Mouse (Mus musculus): Measurements from ENCODE around the gene Lrrn4. TPM values are rescaled to one million over a fixed set of nuclear protein-coding genes. Genes with fewer than 3 reads are reported as not detected.

Lrrn4 gene
- total and polyA plus RNA-seq, 2 experiments from 2014 or later: 0.70 to 1.3 TPM

DNA sequence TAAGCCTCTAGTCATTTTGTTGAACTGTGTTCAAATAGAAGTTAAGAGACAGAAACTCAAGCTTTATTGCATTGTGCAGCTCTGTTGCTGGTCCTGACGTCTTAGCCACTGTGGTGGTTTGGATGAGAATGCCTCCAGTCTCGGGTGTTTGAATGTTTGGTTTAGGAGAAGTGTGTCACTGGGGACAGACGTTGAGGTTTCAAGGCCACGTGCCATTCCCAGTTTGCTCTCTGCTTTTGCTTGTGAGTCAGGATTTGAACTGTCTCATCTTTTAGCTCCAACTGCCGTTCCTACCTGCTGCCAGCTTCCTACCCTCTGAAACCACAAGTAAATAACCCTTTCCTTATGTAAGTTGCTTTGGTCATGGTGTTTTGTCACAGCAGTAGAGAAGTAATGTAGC lies 13.2 kb downstream of the Lrrn4 start:
- Histone ChIP-seq H3K4me1 (ENCODE audit: insufficient read depth, low read length) (no peaks in the 10 kb centered on the region), H3K4me3 (ENCODE audit: low read depth, low read length) (no peak overlapping the region), H3K4me2 (ENCODE audit: low read depth, low read length, poor library complexity, severe bottlenecking) (no peak overlapping the region), H3K36me3 (ENCODE audit: insufficient read depth, low read length) (peaks cover 20% of the 10 kb centered on the region; the same call in 1 of the 2 replicates), H3K9me3 (ENCODE audit: low read length) (no peaks in the 10 kb centered on the region), H3K9ac (replicated peaks; ENCODE audit: low read length, poor library complexity, severe bottlenecking) (no peak overlapping the region), H3K27me3 (ENCODE audit: insufficient read depth, low read length) (no peaks in the 10 kb centered on the region), H3K27ac (ENCODE audit: low read depth, low read length) (no peak overlapping the region)
- WGBS: 82% methylated on average over 5 of the region's 5 CpGs
- ATAC-seq (ENCODE audit: low FRiP score) (no peak), DNase-seq (ENCODE audit: low spot score) (no peak)
- TF ChIP-seq CTCF (IDR thresholded peaks at IDR 0.05): no peak

DNA sequence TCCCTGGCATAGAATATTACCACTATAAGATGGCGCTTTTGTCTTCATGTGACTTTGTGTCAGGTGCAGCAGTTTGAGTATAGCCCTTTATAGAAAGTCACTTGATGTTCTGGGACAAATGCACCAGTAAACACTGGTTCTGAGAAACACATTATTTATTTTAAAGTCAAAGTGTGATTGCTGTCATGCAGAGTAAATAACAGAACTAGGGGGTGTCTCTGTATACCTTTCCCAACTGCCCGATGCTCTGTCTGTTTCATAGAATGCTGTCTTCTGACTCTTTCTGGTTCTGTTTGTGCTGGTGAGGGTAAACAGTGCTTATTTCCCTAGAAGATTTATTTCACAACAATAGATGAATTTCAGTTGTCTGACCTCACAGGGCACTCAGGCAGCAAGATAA lies 17.4 kb downstream of the Lrrn4 start:
- Histone ChIP-seq H3K9me3 (ENCODE audit: low read length) (no peaks in the 10 kb centered on the region), H3K4me1 (ENCODE audit: insufficient read depth, low read length) (no peaks in the 10 kb centered on the region), H3K27me3 (ENCODE audit: insufficient read depth, low read length) (no peaks in the 10 kb centered on the region), H3K4me2 (ENCODE audit: low read depth, low read length, poor library complexity, severe bottlenecking) (no peak overlapping the region), H3K36me3 (ENCODE audit: insufficient read depth, low read length) (peaks cover 20% of the 10 kb centered on the region; the same call in 1 of the 2 replicates), H3K27ac (ENCODE audit: low read depth, low read length) (no peak overlapping the region), H3K9ac (replicated peaks; ENCODE audit: low read length, poor library complexity, severe bottlenecking) (no peak overlapping the region), H3K4me3 (ENCODE audit: low read depth, low read length) (no peak overlapping the region)
- ATAC-seq (ENCODE audit: low FRiP score) (no peak), DNase-seq (ENCODE audit: low spot score) (no peak)
- no peak for TF ChIP-seq CTCF (IDR thresholded peaks at IDR 0.05)
- WGBS: 93% methylated on average over 2 of the region's 2 CpGs

DNA sequence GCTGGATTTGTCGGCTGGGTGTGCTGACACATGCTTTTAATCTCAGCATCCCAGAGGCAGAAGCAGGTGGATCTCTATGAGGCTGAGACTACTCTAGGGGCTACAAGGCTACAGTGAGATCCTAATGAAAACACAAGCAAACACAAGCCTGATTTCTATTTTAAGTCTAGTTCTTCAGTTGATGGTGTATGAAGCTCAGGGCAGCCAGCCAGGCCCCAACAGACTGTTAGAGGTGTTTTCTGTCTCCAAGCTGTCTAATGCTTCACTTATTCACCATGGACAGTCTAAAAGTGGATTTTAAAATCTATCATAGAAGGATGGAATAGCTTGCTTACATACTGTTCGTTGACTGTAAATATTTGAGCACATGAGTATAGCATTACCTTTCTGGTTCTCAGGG lies 19.2 kb downstream of the Lrrn4 start:
- Histone ChIP-seq H3K27me3 (ENCODE audit: insufficient read depth, low read length) (no peaks in the 10 kb centered on the region), H3K4me3 (ENCODE audit: low read depth, low read length) (no peak overlapping the region), H3K27ac (ENCODE audit: low read depth, low read length) (no peak overlapping the region), H3K9me3 (ENCODE audit: low read length) (no peaks in the 10 kb centered on the region), H3K4me2 (ENCODE audit: low read depth, low read length, poor library complexity, severe bottlenecking) (no peak overlapping the region), H3K36me3 (ENCODE audit: insufficient read depth, low read length) (peaks cover 14% of the 10 kb centered on the region; the same call in 1 of the 2 replicates), H3K4me1 (ENCODE audit: insufficient read depth, low read length) (no peaks in the 10 kb centered on the region), H3K9ac (replicated peaks; ENCODE audit: low read length, poor library complexity, severe bottlenecking) (no peak overlapping the region)
- no peak for ATAC-seq (ENCODE audit: low FRiP score)
- 91% methylated on average over 2 of the region's 2 CpGs for WGBS
- no peak for TF ChIP-seq CTCF (IDR thresholded peaks at IDR 0.05)
- DNase-seq (ENCODE audit: low spot score): no peak

DNA sequence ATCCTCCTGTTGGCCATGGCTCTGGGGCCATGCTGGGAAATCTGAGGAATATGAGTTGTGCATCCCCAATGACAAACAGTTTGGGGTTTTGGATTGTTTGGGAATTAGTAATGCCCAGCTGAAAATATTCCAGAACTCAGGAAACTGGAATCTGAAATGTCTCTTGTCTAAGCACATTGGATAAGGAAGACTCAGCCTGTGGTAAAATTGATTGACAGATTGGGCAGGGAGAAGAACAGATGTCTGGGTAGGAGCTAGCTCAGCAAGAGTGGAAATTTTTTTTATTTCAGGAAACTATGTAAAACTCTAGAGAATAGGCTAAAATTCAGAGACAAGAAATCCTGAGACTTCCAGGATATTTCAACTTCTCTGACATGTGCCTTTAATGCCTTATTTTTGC lies 20.3 kb downstream of the Lrrn4 start:
- DNase-seq (ENCODE audit: low spot score) (no peak), ATAC-seq (ENCODE audit: low FRiP score) (no peak)
- TF ChIP-seq CTCF (IDR thresholded peaks at IDR 0.05): no peak
- H3K27ac ChIP-seq (ENCODE audit: low read depth, low read length): no peak overlapping the region
- H3K4me2 ChIP-seq (ENCODE audit: low read depth, low read length, poor library complexity, severe bottlenecking): no peak overlapping the region
- no peaks in the 10 kb centered on the region for H3K9me3 ChIP-seq (ENCODE audit: low read length)
- peaks cover 11% of the 10 kb centered on the region; the same call in 1 of the 2 replicates for H3K36me3 ChIP-seq (ENCODE audit: insufficient read depth, low read length)
- H3K27me3 ChIP-seq (ENCODE audit: insufficient read depth, low read length): no peaks in the 10 kb centered on the region
- no peak overlapping the region for H3K9ac ChIP-seq (replicated peaks; ENCODE audit: low read length, poor library complexity, severe bottlenecking)
- H3K4me1 ChIP-seq (ENCODE audit: insufficient read depth, low read length): no peaks in the 10 kb centered on the region
- no peak overlapping the region for H3K4me3 ChIP-seq (ENCODE audit: low read depth, low read length)

DNA sequence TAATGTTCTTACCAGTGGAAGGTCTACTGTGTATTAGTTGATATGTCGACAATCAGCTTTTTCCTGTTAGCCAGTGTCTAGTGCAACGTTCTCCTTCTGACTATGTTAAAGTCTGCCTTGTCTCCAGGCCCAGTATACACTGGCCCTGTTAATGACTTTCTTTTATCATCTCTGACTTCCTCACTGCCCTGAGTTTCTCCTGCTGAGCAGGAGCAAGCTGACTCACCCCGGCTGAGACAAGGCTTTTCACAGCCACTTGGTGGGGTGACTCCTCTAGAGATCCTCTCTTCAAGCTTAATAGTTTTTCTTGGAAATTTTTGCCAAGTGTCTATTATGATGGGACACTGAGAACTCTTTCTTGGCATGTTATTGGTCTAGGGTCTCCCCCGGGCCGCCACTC lies 24.4 kb downstream of the Lrrn4 start:
- no peak overlapping the region for H3K9ac ChIP-seq (replicated peaks; ENCODE audit: low read length, poor library complexity, severe bottlenecking)
- no peak for TF ChIP-seq CTCF (IDR thresholded peaks at IDR 0.05)
- H3K9me3 ChIP-seq (ENCODE audit: low read length): no peaks in the 10 kb centered on the region
- 85% methylated on average over 5 of the region's 5 CpGs for WGBS
- no peak overlapping the region for H3K4me2 ChIP-seq (ENCODE audit: low read depth, low read length, poor library complexity, severe bottlenecking)
- no peaks in the 10 kb centered on the region for H3K27me3 ChIP-seq (ENCODE audit: insufficient read depth, low read length)
- H3K4me3 ChIP-seq (ENCODE audit: low read depth, low read length): no peak overlapping the region
- H3K36me3 ChIP-seq (ENCODE audit: insufficient read depth, low read length): no peaks in the 10 kb centered on the region
- no peaks in the 10 kb centered on the region for H3K4me1 ChIP-seq (ENCODE audit: insufficient read depth, low read length)
- no peak for ATAC-seq (ENCODE audit: low FRiP score)
- H3K27ac ChIP-seq (ENCODE audit: low read depth, low read length): no peak overlapping the region
- no peak for DNase-seq (ENCODE audit: low spot score)

DNA sequence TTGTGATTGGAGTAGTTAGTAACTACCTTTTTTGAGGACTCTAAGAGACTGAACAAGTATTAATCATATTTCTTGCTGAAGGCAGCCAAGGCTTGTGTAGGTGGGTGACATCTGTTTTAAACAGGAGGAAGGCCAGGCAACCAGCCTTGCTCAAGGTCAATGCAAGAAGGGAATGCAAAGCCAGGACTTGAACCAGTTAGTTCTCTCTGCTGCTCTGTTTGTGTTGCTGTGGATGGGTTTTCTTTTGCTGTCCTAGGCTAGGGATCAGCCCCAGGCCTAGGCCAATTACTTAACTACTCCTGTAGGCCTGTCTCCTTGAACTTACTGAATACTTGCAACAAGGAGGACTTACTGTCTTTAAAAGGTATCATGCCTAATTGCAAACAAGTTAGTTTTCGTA lies 27.6 kb downstream of the Lrrn4 start:
- no peak overlapping the region for H3K4me3 ChIP-seq (ENCODE audit: low read depth, low read length)
- DNase-seq (ENCODE audit: low spot score) (no peak), ATAC-seq (ENCODE audit: low FRiP score) (no peak)
- H3K9me3 ChIP-seq (ENCODE audit: low read length): no peaks in the 10 kb centered on the region
- TF ChIP-seq CTCF (IDR thresholded peaks at IDR 0.05): no peak
- H3K27ac ChIP-seq (ENCODE audit: low read depth, low read length): no peak overlapping the region
- H3K9ac ChIP-seq (replicated peaks; ENCODE audit: low read length, poor library complexity, severe bottlenecking): no peak overlapping the region
- H3K27me3 ChIP-seq (ENCODE audit: insufficient read depth, low read length): no peaks in the 10 kb centered on the region
- no peak overlapping the region for H3K4me2 ChIP-seq (ENCODE audit: low read depth, low read length, poor library complexity, severe bottlenecking)
- 100% methylated on average over 1 of the region's 1 CpGs for WGBS
- no peaks in the 10 kb centered on the region for H3K36me3 ChIP-seq (ENCODE audit: insufficient read depth, low read length)
- peaks cover 3% of the 10 kb centered on the region; the same call in 1 of the 2 replicates for H3K4me1 ChIP-seq (ENCODE audit: insufficient read depth, low read length)
